Mouse (Mus musculus): ENCODE results near the gene Pigp.
A peak's percentile ranks its signal among the peaks of the same experiment; 100 is the strongest.

The Pigp gene

GRCm38 (mm10) chr16:94358091-94358490 is 13.6 kb downstream of the Pigp start:
- DNase-seq (ENCODE audit: low spot score) = no peak

DNA sequence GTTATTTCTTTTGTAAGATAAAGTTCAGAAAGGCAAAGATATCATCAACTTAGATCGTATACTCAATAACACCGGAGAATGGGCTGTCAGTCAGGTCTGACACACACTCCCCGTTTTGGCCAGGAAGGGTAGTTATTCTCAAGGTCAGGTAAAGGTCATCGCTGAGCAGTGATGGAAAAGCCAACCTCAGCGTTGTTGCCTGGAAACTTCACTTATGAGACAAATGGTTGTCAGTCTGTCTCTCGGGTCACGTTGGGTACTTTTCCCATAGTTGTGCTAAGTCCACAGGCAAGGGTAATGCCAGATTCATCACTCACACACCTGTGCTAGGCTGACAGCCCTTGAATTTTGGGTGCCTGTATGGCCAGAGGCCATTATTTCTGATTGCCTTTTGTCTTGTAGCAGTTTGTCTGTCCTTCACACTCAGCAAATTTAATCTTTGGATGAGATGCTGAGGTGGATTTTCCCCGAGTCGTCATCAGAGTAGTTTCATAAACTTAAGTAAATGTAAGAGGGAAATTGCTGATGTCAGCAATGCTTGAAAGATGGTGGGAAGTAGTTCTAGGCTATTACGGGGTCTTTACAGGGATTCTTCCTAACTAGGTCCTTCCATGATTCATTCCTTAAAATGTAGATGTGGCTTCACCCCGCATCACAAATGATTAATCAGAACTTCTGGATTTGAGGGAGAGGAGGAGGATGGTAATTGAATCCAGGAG is 14.7 kb downstream of the Pigp start:
- DNase-seq (ENCODE audit: low spot score) = no peak

GRCm38 (mm10) chr16:94356046-94356445 is 15.6 kb downstream of the Pigp start:
- DNase-seq (ENCODE audit: low spot score) = no peak

DNA sequence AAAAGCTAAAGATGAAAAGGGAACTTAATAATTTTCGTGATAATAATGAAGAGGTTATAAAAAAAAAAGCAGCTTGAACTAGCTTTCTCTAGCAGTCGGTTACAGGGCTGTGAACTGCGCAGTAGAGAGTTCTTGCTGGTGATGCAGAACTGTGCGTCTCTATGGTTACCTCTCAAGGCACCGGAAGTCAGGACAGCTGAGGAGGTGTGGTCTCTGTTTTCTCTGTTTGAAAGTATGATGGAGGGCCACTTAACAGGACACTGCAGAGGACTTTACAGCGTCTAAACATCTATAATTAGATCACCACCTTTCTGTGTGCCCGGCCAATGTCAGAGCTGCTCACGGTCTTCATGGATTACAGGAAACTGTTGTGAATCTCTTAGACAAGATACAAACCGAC is 17.2 kb downstream of the Pigp start:
- peak; percentile 79 for DNase-seq (ENCODE audit: low spot score)

- DNase-seq (ENCODE audit: low spot score) = peak; percentile 33
These were observed 21.4 kb downstream of the Pigp start for GRCm38 (mm10) chr16:94350287-94350677.

- DNase-seq (ENCODE audit: low spot score) = peak; percentile 64
These were observed 21.9 kb downstream of the Pigp start for GRCm38 (mm10) chr16:94349588-94350286.

- DNase-seq (ENCODE audit: low spot score) = no peak
These were observed 22.9 kb downstream of the Pigp start for GRCm38 (mm10) chr16:94348779-94349178.

DNA sequence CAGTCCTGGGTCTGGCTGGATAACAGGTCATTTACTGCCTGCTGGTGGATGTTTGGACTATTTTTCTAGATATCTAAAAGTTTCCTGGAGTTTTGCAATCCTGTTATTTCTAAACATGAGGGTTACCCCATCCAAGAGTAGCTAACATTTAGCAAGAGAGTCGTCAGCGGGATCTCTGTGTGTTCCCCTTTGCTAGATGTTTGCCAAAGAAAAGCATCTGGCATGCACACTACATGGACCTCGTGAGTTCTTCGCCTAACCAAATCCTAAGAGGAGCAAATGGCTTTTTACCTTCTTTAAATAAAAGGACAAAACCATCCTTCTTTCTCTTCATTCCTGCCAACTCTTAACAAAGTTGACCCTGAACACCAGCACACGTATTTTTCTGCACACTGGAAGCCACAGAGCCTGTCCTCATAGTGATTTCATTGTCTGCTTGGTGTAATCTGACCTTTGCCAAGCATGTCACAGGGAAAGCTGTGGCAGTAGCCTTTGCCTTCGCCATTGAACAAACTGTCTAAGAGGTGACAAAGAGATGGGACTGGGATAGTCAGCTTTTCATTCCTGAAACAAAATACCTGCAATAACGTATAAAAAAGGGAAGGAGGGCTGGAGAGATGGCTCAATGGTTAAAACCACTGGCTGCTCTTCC is 24.4 kb downstream of the Pigp start:
- DNase-seq (ENCODE audit: low spot score) = no peak

DNA sequence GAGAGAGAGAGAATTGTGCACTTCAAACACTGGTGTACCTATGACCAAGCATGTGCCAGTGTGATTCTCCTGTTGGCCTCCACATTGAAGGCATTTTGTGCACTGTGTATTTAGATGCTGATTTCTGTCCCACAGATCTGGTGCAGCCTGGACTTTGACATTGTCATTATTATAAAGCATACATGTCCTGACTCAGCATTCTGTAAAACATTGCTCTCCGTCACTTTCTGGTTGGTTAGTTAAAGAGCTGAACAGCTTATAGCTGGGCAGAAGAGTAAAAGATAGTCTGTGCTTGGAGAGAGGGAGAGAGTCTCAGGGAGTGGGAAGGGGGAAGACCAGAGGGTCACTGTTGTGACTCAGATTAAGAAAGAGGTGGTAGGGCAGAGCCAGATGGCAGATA is 25.9 kb downstream of the Pigp start:
- DNase-seq (ENCODE audit: low spot score) = no peak

GRCm38 (mm10) chr16:94339164-94340160 is 32.2 kb downstream of the Pigp start:
- peak; percentile 49 for DNase-seq (ENCODE audit: low spot score)

- no peak for DNase-seq (ENCODE audit: low spot score)
These were observed 36.0 kb downstream of the Pigp start for GRCm38 (mm10) chr16:94335656-94336055.

DNA sequence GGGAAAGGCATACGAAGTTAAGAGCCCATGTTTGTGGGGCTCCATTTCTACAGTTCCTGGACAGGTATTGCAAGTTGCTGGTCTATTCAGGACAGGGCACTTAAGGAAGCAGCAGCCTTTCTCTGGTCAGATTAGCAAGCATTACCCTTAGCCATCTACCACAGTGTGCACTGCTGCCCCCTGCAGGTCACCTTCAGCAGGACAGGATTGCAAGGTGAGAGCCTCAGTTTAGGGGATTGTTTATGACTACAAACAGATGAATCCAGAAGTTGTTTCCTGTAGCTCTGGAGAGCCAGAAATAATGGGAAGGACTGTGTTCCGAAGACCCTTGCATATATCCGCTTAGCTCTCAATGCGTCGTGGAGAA is 39.8 kb downstream of the Pigp start:
- peak; percentile 48 for DNase-seq (ENCODE audit: low spot score)

GRCm38 (mm10) chr16:94331233-94331885 is 40.3 kb downstream of the Pigp start:
- DNase-seq (ENCODE audit: low spot score) = no peak

GRCm38 (mm10) chr16:94330429-94330828 is 41.2 kb downstream of the Pigp start:
- peak; percentile 35 for DNase-seq (ENCODE audit: low spot score)

DNA sequence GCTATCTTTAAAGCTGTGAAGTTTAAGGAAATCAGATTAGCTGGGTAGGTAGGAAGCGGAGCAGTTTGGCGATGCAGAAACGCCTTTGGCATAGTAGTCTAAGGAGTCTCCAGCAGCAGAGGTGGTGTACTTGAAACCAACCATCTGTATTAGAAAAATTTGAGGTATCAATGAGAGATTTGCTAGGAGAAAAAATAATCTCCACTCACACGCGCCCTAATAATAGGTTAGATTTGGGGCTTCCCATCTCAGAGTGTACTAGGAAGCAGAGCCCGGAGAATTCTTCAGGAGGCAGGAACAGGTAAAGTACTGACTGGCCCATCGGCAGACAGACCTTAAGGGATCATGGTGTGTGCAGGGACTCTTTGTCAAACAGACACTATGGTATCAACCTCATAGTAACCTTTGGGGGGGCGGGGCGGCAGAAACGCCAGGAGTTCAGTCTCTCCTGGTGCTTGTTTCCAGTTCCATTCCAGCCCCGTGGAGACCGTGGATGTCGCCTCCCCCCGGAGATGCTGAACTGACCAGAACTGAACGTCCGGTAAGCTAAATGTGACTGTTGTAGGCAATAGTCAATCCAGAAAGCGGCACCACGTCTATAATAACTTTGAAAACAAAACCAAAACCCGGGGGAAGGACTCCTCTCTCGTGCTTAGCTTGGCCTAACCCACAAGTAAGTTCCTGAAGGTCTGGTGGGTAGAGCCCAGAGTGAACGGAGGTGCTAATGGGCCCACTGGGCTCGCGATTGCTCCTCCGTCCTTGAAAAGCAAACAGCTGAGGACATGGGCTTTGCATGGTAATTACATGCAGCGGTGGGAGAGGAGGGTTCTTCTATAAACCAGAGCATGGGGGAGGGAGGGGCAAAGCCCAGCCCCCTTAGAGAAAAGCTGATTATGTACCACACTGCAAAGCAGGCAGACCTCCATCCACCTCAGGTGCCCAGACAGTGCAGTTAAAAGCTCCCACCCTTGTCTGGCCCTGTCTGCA is 42.5 kb downstream of the Pigp start:
- DNase-seq (ENCODE audit: low spot score) = no peak

- DNase-seq (ENCODE audit: low spot score) = peak; percentile 55
These were observed 43.6 kb downstream of the Pigp start, which contains the start of gene Ripply3 for GRCm38 (mm10) chr16:94327781-94328711. Gene Ripply3, plus strand, starts transcription at chr16:94328420.

GRCm38 (mm10) chr16:94326008-94326407 is 45.6 kb downstream of the Pigp start:
- DNase-seq (ENCODE audit: low spot score) = no peak

DNA sequence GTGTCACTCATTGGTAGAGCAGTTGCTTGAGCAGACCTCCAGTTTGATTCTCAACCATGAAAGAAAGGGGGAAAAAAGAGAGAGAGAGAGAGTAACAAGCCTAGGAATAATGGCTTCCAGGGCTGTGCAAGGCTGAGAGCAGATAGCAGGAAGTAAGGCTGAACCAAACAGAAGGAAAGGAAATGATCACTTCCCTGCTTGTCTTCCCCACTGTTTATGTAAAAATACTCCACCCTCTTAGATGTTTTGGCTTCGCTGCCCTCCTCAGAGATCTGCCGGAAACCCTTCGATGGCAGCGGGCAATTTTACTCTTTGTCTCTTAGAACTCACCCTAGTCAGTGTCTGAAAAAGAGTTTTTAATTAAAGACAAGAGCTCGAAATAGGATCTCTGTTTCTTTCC is 48.0 kb downstream of the Pigp start:
- no peak for DNase-seq (ENCODE audit: low spot score)

- no peak for DNase-seq (ENCODE audit: low spot score)
These were observed 51.4 kb downstream of the Pigp start for GRCm38 (mm10) chr16:94320223-94320622.

All from MN1 (cell line).